Mouse (Mus musculus): Measurements from ENCODE around the gene Rc3h1. TPM values are rescaled to one million over a fixed set of nuclear protein-coding genes. Genes with fewer than 3 reads are reported as not detected.
"Not testable (repeated sequence)": the region's sequence is repeated elsewhere in the genome, so short reads cannot be mapped to it uniquely, and the experiment has no call there.

The Rc3h1 gene
- polyA plus RNA-seq, 1 experiment from 2014 or later: 10.5 TPM

GRCm38 (mm10) chr1:160968643-160969042 lies 62.4 kb downstream of the Rc3h1 start:
- Histone ChIP-seq H3K4me2 (replicated peaks) (no peak overlapping the region), H3K4me1 (no peaks in the 10 kb centered on the region), H3K9me3 (replicated peaks) (no peaks in the 10 kb centered on the region), H3K9ac (no peak overlapping the region), H3K4me3 (no peak overlapping the region), H3K36me3 (peaks cover 52% of the 10 kb centered on the region), H3K27ac (no peak overlapping the region), H3K27me3 (no peaks in the 10 kb centered on the region)
- 91% methylated on average over 5 of the region's 5 CpGs for WGBS
- no peak for ATAC-seq (ENCODE audit: low FRiP score)

GRCm38 (mm10) chr1:160978071-160978735 lies 72.0 kb downstream of the Rc3h1 start, which contains the start of gene Serpinc1:
Gene Serpinc1, plus strand, starts transcription at chr1:160978585.
- Histone ChIP-seq H3K4me1 (no peaks in the 10 kb centered on the region), H3K27ac (no peak within 1 kb of the TSS), H3K4me3 (no peak within 1 kb of the TSS), H3K36me3 (peaks cover 3% of the 10 kb centered on the region; the same call in 1 of the 2 replicates), H3K9me3 (replicated peaks) (no peaks in the 10 kb centered on the region), H3K4me2 (replicated peaks) (no peak within 1 kb of the TSS), H3K9ac (no peak within 1 kb of the TSS), H3K27me3 (no peaks in the 10 kb centered on the region)
- WGBS: 93% methylated on average over 4 of the region's 4 CpGs
- no peak for ATAC-seq (ENCODE audit: low FRiP score)

- no peak overlapping the region for H3K4me2 ChIP-seq (replicated peaks)
- H3K4me3 ChIP-seq: no peak overlapping the region
- no peak for ATAC-seq (ENCODE audit: low FRiP score)
- WGBS: 80% methylated on average over 5 of the region's 5 CpGs
- no peaks in the 10 kb centered on the region for H3K4me1 ChIP-seq
- no peaks in the 10 kb centered on the region for H3K27me3 ChIP-seq
- peaks cover 3% of the 10 kb centered on the region; the same call in 1 of the 2 replicates for H3K36me3 ChIP-seq
- no peak overlapping the region for H3K9ac ChIP-seq
- no peaks in the 10 kb centered on the region for H3K9me3 ChIP-seq (replicated peaks)
- no peak overlapping the region for H3K27ac ChIP-seq
Measured at GRCm38 (mm10) chr1:160980021-160980420, 73.8 kb downstream of the Rc3h1 start.

GRCm38 (mm10) chr1:160980537-160981234 lies 74.5 kb downstream of the Rc3h1 start:
- no peaks in the 10 kb centered on the region for H3K9me3 ChIP-seq (replicated peaks)
- no peak overlapping the region for H3K4me3 ChIP-seq
- no peak overlapping the region for H3K9ac ChIP-seq
- no peaks in the 10 kb centered on the region for H3K36me3 ChIP-seq
- no peaks in the 10 kb centered on the region for H3K27me3 ChIP-seq
- 83% methylated on average over 8 of the region's 8 CpGs for WGBS
- H3K4me1 ChIP-seq: no peaks in the 10 kb centered on the region
- ATAC-seq (ENCODE audit: low FRiP score): no peak
- no peak overlapping the region for H3K4me2 ChIP-seq (replicated peaks)
- H3K27ac ChIP-seq: no peak overlapping the region

- no peaks in the 10 kb centered on the region for H3K36me3 ChIP-seq
- H3K4me2 ChIP-seq (replicated peaks): no peak overlapping the region
- no peaks in the 10 kb centered on the region for H3K27me3 ChIP-seq
- no peak for ATAC-seq (ENCODE audit: low FRiP score)
- H3K27ac ChIP-seq: no peak overlapping the region
- H3K4me3 ChIP-seq: no peak overlapping the region
- H3K9me3 ChIP-seq (replicated peaks): no peaks in the 10 kb centered on the region
- WGBS: 93% methylated on average over 4 of the region's 4 CpGs
- H3K9ac ChIP-seq: no peak overlapping the region
- H3K4me1 ChIP-seq: no peaks in the 10 kb centered on the region
Measured at GRCm38 (mm10) chr1:160981337-160981736, 75.1 kb downstream of the Rc3h1 start.

GRCm38 (mm10) chr1:160982887-160983286 lies 76.7 kb downstream of the Rc3h1 start:
- Histone ChIP-seq H3K9me3 (replicated peaks) (no peaks in the 10 kb centered on the region), H3K9ac (no peak overlapping the region), H3K27ac (no peak overlapping the region), H3K4me1 (no peaks in the 10 kb centered on the region), H3K36me3 (no peaks in the 10 kb centered on the region), H3K27me3 (no peaks in the 10 kb centered on the region), H3K4me3 (no peak overlapping the region), H3K4me2 (replicated peaks) (no peak overlapping the region)
- 95% methylated on average over 3 of the region's 3 CpGs for WGBS
- no peak for ATAC-seq (ENCODE audit: low FRiP score)

GRCm38 (mm10) chr1:160984731-160985130 lies 78.5 kb downstream of the Rc3h1 start:
- not testable (repeated sequence) for H3K36me3 ChIP-seq; H3K4me1 ChIP-seq; H3K4me3 ChIP-seq; H3K9me3 ChIP-seq (replicated peaks); H3K9ac ChIP-seq; H3K27me3 ChIP-seq; H3K4me2 ChIP-seq (replicated peaks); H3K27ac ChIP-seq; ATAC-seq (ENCODE audit: low FRiP score)
- 72% methylated on average over 1 of the region's 1 CpGs for WGBS

GRCm38 (mm10) chr1:160985477-160985876 lies 79.3 kb downstream of the Rc3h1 start:
- 83% methylated on average over 6 of the region's 6 CpGs for WGBS
- H3K4me2 ChIP-seq (replicated peaks): no peak overlapping the region

GRCm38 (mm10) chr1:160986881-160987635 lies 80.8 kb downstream of the Rc3h1 start:
- no peaks in the 10 kb centered on the region for H3K36me3 ChIP-seq
- no peak overlapping the region for H3K4me2 ChIP-seq (replicated peaks)
- no peak overlapping the region for H3K9ac ChIP-seq
- no peak overlapping the region for H3K4me3 ChIP-seq
- H3K4me1 ChIP-seq: no peaks in the 10 kb centered on the region
- no peaks in the 10 kb centered on the region for H3K9me3 ChIP-seq (replicated peaks)
- 88% methylated on average over 17 of the region's 17 CpGs for WGBS
- H3K27me3 ChIP-seq: no peaks in the 10 kb centered on the region
- ATAC-seq (ENCODE audit: low FRiP score): no peak
- no peak overlapping the region for H3K27ac ChIP-seq

More at GRCm38 (mm10) chr1:160985477-160985876, 79.3 kb downstream of the Rc3h1 start:
- H3K4me3 ChIP-seq: no peak overlapping the region
- H3K4me1 ChIP-seq: no peaks in the 10 kb centered on the region
- no peaks in the 10 kb centered on the region for H3K27me3 ChIP-seq
- H3K9ac ChIP-seq: no peak overlapping the region
- no peak for ATAC-seq (ENCODE audit: low FRiP score)
- H3K36me3 ChIP-seq: no peaks in the 10 kb centered on the region
- H3K9me3 ChIP-seq (replicated peaks): no peaks in the 10 kb centered on the region
- no peak overlapping the region for H3K27ac ChIP-seq

- H3K27ac ChIP-seq: no peak overlapping the region
- no peak for ATAC-seq (ENCODE audit: low FRiP score)
- H3K9ac ChIP-seq: no peak overlapping the region
- 84% methylated on average over 15 of the region's 15 CpGs for WGBS
- H3K36me3 ChIP-seq: no peaks in the 10 kb centered on the region
- H3K4me3 ChIP-seq: no peak overlapping the region
- H3K27me3 ChIP-seq: no peaks in the 10 kb centered on the region
- H3K4me1 ChIP-seq: no peaks in the 10 kb centered on the region
- no peaks in the 10 kb centered on the region for H3K9me3 ChIP-seq (replicated peaks)
- H3K4me2 ChIP-seq (replicated peaks): no peak overlapping the region
Measured at GRCm38 (mm10) chr1:160989395-160989794, 83.2 kb downstream of the Rc3h1 start.

- no peak overlapping the region for H3K27ac ChIP-seq
Measured at GRCm38 (mm10) chr1:160993851-160994250, 87.6 kb downstream of the Rc3h1 start.

GRCm38 (mm10) chr1:161004942-161005341 lies 98.7 kb downstream of the Rc3h1 start:
- no peaks in the 10 kb centered on the region for H3K27me3 ChIP-seq
- H3K9ac ChIP-seq: no peak overlapping the region
- H3K36me3 ChIP-seq: peaks cover 9% of the 10 kb centered on the region; the same call in 1 of the 2 replicates
- ATAC-seq (ENCODE audit: low FRiP score): no peak
- no peak overlapping the region for H3K4me3 ChIP-seq
- H3K27ac ChIP-seq: no peak overlapping the region
- no peaks in the 10 kb centered on the region for H3K4me1 ChIP-seq
- no peak overlapping the region for H3K4me2 ChIP-seq (replicated peaks)
- no peaks in the 10 kb centered on the region for H3K9me3 ChIP-seq (replicated peaks)
- 70% methylated on average over 4 of the region's 4 CpGs for WGBS

More at GRCm38 (mm10) chr1:160993851-160994250, 87.6 kb downstream of the Rc3h1 start:
- no peak for ATAC-seq (ENCODE audit: low FRiP score)
- Histone ChIP-seq H3K4me1 (no peaks in the 10 kb centered on the region), H3K4me3 (no peak overlapping the region), H3K4me2 (replicated peaks) (no peak overlapping the region), H3K9ac (no peak overlapping the region), H3K9me3 (replicated peaks) (no peaks in the 10 kb centered on the region), H3K27me3 (no peaks in the 10 kb centered on the region), H3K36me3 (no peaks in the 10 kb centered on the region)
- 94% methylated on average over 6 of the region's 6 CpGs for WGBS

Data from hindbrain, embryonic 12.5 days (tissue).